Mouse (Mus musculus): ENCODE data around the gene Dennd5b. TPM values are rescaled to one million over a fixed set of nuclear protein-coding genes. Genes with fewer than 3 reads are reported as not detected.

Gene Dennd5b
- total RNA-seq, 2 experiments from 2014 or later, result 0.67 to 2.0 TPM

- no peak for ATAC-seq (replicated peaks; ENCODE audit: poor library complexity, severe bottlenecking)
These were observed 2.0 kb upstream of the Dennd5b start for GRCm38 (mm10) chr6:149103451-149103850.

- ATAC-seq (replicated peaks; ENCODE audit: poor library complexity, severe bottlenecking), result peak; percentile 4; the same call in 1 of the 2 replicates
These were observed 413 bp upstream of the Dennd5b start for GRCm38 (mm10) chr6:149101943-149102243.

- ATAC-seq (replicated peaks; ENCODE audit: poor library complexity, severe bottlenecking), result peak; percentile 65
These were observed 1.1 kb downstream of the Dennd5b start for GRCm38 (mm10) chr6:149100174-149101075.

GRCm38 (mm10) chr6:149098993-149099392, 2.5 kb downstream of the Dennd5b start:
- no peak for ATAC-seq (replicated peaks; ENCODE audit: poor library complexity, severe bottlenecking)

- ATAC-seq (replicated peaks; ENCODE audit: poor library complexity, severe bottlenecking), result no peak
These were observed 4.2 kb downstream of the Dennd5b start for GRCm38 (mm10) chr6:149097276-149097675.

GRCm38 (mm10) chr6:149096233-149096632, 5.2 kb downstream of the Dennd5b start:
- no peak for ATAC-seq (replicated peaks; ENCODE audit: poor library complexity, severe bottlenecking)

GRCm38 (mm10) chr6:149095389-149095788, 6.1 kb downstream of the Dennd5b start:
- no peak for ATAC-seq (replicated peaks; ENCODE audit: poor library complexity, severe bottlenecking)

- ATAC-seq (replicated peaks; ENCODE audit: poor library complexity, severe bottlenecking), result peak; percentile 66
These were observed 6.9 kb downstream of the Dennd5b start for GRCm38 (mm10) chr6:149094555-149094954.

GRCm38 (mm10) chr6:149093465-149093864, 8.0 kb downstream of the Dennd5b start:
- ATAC-seq (replicated peaks; ENCODE audit: poor library complexity, severe bottlenecking), result no peak

- no peak for ATAC-seq (replicated peaks; ENCODE audit: poor library complexity, severe bottlenecking)
These were observed 9.1 kb downstream of the Dennd5b start for GRCm38 (mm10) chr6:149092406-149092805.

GRCm38 (mm10) chr6:149077136-149077808, 24.2 kb downstream of the Dennd5b start:
- ATAC-seq (replicated peaks; ENCODE audit: poor library complexity, severe bottlenecking), result no peak

GRCm38 (mm10) chr6:149073854-149074253, 27.6 kb downstream of the Dennd5b start:
- no peak for ATAC-seq (replicated peaks; ENCODE audit: poor library complexity, severe bottlenecking)

GRCm38 (mm10) chr6:149072873-149073272, 28.6 kb downstream of the Dennd5b start:
- no peak for ATAC-seq (replicated peaks; ENCODE audit: poor library complexity, severe bottlenecking)

GRCm38 (mm10) chr6:149070592-149071124, 30.8 kb downstream of the Dennd5b start:
- no peak for ATAC-seq (replicated peaks; ENCODE audit: poor library complexity, severe bottlenecking)

- ATAC-seq (replicated peaks; ENCODE audit: poor library complexity, severe bottlenecking), result no peak
These were observed 38.1 kb downstream of the Dennd5b start for GRCm38 (mm10) chr6:149063382-149063781.

- no peak for ATAC-seq (replicated peaks; ENCODE audit: poor library complexity, severe bottlenecking)
These were observed 40.7 kb downstream of the Dennd5b start for GRCm38 (mm10) chr6:149060670-149061387.

GRCm38 (mm10) chr6:149057947-149058391, 43.5 kb downstream of the Dennd5b start:
- ATAC-seq (replicated peaks; ENCODE audit: poor library complexity, severe bottlenecking), result peak; percentile 77

- peak; percentile 52; the same call in 1 of the 2 replicates for ATAC-seq (replicated peaks; ENCODE audit: poor library complexity, severe bottlenecking)
These were observed 46.7 kb downstream of the Dennd5b start for GRCm38 (mm10) chr6:149054780-149055179.

- no peak for ATAC-seq (replicated peaks; ENCODE audit: poor library complexity, severe bottlenecking)
These were observed 50.3 kb downstream of the Dennd5b start for GRCm38 (mm10) chr6:149050978-149051723.

GRCm38 (mm10) chr6:149040099-149040498, 61.4 kb downstream of the Dennd5b start:
- ATAC-seq (replicated peaks; ENCODE audit: poor library complexity, severe bottlenecking), result peak; percentile 83

Measured in granulocyte monocyte progenitor cell, adult 5-6 weeks (primary cell).